Mouse (Mus musculus) CD4-positive helper T cell, adult 2 months (primary cell): ENCODE measurements around the gene Yipf4.
"Not testable (repeated sequence)": the region's sequence is repeated elsewhere in the genome, so short reads cannot be mapped to it uniquely, and the experiment has no call there.

Experiments used
- DNase-seq: peaks from one replicate; pipeline ENCODE4 v3.0.0-alpha.2; 2012; ENCODE audit warnings: low read depth, missing footprints, low spot score

The Yipf4 gene

DNA sequence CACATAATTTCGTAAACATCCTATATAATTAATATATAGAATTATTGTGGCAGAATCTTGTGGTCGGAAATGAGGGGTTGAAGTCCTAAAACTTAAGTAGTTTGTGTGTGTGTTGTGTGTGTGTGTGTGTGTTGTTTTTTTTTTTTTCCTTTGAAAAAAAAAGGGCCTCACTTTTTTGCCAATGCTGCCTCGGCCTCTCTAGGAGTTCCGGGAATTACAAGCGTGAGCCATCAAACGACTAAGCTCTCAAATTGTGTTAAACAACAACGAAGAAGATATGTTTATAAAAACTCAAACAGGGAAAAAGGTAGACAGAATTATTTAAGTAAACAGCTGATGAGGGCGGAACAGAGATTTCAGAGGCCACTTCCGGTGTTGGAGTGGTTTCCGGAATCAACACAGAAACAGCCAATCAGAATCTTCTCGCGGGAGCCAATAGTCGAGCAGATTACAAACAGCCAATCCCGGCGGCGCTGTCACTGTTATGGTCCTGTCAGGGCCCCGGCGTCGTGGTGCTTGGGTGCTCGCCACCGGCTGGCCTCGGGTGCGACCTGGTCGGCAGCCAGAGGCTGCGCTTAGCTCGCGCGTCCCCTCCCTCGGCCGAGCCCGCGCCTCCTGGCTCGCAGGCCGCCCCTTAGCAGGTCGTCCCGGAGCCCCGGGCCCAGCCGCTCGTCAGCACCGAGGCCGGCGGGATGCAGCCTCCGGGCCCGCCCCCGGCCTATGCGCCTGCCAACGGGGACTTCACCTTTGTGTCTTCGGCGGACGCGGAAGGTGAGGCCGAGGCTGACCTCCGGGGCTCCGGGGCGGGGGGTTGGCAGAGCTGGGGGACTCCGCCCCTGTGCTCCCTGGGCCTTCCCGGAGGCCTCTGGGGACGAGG is at the start of gene Yipf4:
Yipf4 (plus strand) TSS at position 470 of the 877 bp plus-strand sequence.
- DNase-seq: peak; percentile 96

DNA sequence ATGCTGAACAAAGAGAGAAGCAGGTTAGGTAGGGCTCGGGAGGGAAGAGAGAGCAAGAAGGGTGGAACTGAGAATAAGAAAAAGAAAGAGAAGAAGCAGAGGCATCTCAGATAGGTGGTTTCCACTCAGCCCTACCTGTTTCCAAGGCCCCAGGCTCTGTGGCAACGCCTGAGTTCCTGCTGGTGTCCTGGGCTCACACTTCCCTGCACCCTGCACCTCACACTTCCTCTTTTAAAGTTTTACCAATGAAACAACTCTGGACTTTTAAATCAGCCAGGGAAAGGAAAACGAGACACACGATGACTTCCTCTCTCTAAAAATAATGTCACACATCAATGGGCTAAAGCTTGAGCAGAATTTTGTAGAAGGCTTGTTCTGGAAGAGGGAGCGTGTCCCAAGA is 48.8 kb upstream of the Yipf4 start:
- DNase-seq: no peak

DNA sequence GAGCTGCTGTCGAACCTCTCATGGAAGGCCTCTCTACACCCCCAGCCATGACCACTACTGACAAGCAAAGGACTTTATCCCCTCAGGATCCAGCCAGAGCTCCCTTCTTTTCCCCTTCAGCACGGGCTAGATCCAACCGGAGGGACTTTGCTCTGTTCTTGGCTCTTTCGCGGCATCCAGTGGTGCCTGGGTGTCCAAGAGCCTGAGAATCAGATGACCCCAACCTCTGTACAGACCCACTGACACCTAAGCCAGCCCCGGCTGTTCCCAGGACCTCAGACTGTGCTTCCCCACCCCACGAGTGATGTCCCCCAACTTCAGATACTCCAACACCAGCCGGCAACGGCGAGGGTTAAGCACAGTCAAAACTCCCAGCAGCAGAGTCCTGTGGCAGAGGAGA is 39.5 kb upstream of the Yipf4 start:
- DNase-seq: no peak

DNA sequence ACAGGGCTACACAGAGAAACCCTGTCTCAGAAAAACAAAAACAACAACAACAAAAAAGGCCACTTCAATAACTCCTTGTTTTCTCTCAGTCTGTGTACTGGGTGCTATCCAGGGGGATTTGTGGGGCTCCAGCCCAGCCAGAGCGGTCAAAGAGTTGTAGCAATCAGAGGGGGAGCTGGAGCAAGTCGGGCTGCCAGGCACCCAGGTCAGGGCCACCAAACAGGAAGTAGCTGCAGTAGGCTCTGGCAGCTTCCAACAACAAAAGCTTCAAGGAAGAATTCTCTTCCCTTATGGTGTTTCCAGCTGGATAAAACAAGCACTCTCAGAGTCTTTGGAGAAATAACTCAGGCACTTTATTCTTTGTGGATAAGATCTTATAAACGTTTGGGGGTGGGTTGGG is 35.4 kb upstream of the Yipf4 start:
- no peak for DNase-seq

DNA sequence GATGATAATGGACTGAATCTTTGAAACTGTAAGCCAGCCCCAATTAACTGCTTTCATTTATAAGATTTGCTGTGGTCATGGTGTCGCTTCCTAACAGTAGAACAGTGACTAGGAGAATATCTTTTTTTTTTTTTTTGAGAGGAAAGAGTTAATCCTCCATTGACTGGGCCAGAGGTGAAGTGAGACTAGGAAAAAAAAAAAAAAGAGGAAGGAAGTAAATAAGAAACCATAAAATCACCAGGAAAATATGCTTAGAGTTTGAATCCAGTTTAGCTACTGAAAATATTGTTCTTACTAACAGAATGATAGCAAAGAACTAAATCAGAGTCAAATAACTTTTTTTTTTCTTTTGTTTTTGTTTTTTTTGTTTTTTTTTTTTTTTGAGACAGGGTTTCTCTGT is 34.6 kb upstream of the Yipf4 start:
- no peak for DNase-seq

DNA sequence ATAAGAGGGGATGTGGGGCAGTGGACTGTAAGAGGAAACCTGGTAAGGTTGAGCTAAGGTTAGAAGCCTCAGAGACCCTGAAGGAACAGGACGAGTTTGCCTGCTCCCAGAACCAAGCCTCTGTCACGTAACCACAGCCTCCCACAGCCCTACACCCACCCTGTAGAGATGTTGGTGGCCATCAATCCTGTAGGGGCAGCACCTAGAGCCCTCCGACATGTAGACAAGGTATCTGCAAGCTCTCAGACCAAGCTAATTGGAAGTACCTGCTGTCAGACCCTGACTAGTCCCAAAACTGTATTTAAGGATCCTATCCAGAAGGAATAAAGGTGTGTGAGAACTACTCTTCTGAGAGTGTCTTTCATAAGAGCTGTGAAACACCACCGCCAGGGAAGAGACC is 33.9 kb upstream of the Yipf4 start:
- DNase-seq: no peak

DNA sequence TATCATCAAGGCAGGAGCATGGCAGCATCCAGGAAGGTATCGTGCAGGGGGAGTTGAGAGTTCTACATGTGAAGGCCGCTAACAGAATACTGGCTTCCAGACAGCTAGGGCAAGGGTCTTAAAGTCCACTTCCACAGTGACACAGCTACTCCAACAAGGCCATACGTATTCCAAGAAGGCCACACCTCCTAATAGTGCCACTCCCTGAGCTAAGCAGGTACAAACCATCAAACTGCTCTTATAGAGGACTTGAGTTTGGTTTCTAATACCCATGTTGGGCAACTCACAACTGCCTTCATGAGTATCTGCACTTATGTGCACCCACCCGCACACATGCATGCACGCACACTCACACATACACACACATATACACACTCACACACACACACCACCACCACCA is 32.5 kb upstream of the Yipf4 start:
- DNase-seq: no peak

DNA sequence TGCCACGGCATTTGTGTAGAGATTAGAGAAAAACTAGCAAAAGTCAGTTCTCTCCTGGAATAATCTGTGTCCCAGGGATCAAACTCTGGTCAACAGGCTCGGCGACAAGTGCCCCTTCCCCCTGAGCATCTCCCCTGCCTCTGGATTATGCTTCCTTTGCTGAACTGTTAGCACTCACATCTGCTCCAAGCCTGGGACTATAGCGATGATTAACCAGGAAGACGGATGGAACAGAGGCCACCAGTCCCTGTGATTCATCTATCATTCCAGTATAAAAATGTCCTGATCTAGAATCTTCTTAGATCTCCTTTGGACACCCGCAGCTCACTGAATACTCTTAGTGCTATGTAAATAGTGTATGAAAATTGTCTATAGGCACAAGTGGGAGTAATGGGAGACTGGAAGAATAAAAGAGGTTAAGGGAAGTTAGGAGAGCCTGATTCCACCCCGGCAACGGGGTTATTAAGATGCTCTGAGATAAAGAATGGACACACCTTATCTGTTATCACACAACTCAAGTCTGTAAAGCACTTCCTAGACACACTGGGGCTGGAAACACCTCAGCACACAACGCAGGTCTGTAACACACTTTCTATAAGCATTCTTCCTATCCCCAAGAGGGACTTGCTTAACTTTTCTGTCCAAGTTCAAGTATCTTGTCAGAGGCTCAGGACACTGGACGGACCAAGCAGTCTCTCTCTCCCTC is 31.2 kb upstream of the Yipf4 start:
- no peak for DNase-seq

DNA sequence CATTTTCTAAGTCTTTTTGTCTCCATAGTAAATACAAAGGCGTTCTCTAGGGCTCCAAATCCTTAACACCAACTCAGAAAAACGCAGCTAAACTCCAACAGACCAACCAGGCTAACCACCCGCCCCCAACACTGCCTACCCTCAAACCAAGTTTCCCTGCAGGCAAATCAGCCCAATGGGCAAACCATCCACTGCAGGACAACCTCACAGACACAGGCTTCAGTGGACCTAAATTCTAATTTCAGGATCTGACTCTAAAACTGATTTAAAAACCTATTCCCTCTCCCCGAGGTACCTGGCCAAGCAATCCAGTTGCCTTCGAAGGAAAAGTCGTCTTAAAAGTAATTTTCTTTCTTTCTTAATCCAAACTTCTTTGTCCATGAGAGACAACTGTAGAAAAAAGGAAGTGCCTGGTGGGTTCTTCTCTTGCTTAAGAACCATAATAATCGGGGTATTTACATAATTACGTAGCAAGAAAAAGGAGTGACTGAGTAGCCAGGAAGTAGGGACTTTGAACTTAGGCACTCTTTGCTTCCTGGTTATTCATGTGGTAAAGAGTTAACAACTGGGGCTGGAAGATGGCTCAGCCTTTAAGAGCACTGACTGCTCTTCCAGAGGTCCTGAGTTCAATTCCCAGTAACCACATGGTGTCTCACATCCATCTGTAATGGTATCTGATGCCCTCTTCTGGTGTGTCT is 30.4 kb upstream of the Yipf4 start, which contains the start of gene Nlrc4:
Nlrc4 (minus strand) TSS at position 432 of the 698 bp plus-strand sequence.
- peak; percentile 21 for DNase-seq

DNA sequence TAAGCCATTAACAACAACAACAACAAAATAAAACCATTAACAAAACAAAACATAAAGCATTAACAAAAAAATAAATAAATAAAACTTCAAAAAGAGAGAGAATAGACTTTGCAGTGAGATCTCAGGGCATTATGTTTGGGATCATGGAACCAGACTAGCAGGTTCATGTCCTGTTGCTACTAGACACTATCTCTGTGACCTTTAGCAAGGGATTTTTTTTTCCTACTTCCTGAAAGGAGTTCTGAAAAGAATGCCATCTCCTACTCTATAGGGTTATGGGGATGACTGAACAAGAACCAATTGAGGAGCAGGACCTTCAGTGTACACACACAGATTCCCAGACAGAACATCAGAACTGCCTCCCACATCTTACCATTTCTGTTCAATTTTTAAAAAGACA is 25.8 kb upstream of the Yipf4 start:
- DNase-seq: no peak

DNA sequence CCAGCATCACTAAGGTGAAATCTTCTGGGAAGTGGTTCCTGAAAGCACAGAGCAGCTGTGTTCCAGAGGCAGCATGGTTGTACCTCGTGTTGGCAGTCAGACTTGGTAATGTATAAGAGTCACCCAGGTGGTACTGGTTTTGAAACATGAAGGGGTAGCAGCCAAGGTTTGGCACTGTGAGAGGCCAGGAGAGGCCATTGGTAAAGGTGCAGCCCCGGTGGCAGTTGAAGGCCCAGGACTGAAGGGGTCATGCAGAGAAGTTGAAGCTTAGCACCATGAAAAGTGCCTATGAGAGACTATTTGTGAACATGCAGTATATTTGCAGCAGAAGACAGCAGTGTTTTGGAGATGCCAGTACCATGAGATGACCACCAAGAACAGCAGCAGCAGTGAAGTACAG is 21.3 kb upstream of the Yipf4 start:
- DNase-seq: not testable (repeated sequence)

DNA sequence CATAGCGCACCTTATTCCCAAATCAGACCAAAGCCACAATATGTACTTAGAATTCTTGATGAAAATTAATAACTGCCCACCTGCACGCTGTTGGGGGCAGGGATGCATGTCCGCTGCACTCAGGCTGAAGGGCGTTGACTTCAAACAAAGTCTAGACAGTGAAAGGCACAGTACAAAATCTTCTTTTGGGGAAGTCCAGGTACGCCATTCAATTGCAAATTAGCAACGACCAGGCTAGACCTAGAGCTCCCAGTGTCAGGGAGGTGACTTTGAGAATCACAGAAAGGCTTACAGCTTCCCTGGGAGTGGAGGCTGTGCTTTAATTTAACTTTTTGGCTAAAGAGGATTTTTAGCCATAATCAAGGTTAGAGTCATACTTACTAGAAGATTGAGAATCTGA is 19.2 kb upstream of the Yipf4 start:
- DNase-seq: not testable (repeated sequence)

DNA sequence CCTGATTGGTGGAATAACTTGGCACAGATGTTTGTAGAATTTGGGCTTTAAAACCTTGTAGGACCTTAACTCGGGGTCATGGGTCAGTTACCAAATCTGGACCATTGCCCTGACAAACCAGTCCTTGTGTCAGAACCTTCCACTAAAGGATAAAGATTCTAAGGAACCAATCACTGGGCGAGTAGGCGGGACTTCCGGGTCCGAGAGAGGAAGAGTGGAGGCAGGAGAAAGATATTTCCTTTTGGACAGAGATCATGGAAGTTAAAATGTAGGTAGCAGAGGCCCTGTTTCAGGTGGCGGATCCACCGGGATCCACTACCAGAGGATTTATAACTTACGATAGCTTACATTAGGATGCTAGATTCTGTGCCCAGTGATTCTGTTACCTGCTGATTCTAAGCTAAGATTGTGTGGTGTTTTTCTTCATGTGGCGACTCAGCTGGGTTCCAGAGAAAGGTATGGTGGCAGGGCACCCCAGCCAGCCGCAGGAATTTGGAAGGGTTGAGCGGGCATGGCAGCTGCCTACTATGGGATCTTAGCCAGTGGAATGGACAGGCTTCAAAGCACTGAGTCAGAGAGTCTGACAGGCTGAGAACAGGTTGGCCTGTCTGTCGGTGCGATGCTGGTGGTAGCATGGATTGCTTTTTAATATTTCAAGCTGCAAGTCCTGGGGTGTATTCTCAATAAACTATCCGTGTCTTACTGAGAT is 8.8 kb upstream of the Yipf4 start:
- no peak for DNase-seq

DNA sequence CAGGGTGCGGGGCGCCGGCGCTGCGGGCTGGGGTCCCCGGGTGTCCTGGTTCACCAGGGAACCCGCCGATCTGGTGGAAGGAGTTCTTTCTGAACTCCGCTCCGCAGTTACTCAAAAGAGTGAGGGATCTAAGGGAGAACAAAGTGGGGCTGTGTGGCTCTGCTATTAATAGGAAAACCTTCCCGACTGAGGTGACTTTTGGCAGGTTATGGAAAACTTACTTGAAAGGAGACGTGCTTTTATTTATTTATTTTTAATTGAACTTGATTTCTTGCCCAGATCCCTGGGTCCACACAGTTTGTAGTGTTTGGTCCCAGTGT is 568 bp downstream of the Yipf4 start:
- DNase-seq: no peak

DNA sequence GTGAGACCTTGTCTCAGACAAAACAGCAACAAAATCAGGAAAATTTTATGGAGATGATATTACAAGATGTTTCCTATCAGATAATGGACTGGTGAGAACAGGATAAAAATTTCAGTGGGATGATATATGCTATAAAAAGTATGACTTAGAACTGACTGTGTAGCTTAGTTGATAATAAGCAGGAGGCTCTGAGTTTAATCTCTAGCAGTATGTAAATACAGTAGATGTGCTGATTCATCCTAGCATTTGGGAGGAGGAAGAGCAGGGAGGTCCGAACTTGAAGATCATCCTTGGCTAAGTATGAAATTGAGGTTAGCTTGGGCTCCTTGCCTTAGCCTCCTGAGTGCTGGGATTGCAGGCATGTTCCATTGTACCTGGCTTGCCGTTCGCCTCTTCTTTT is 2.3 kb downstream of the Yipf4 start:
- DNase-seq: no peak

DNA sequence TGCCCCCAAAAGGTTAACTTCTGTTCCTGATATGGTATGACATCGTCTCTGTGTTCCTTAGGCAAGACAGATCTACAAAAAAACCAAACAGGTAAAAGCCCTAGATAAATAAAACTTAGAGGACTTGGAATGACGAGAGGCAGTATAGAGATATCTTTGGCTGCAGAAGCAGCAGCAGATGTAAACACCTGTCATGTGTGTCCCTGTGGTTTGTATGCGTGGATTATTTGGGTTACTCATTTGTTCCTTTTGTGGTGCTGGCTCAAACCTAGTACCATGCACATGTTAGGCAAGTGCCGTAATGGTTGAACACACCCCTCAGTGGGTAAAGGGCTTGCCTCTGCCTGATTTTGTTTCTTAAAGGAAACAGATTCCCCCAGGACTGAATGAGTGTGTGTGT is 10.9 kb downstream of the Yipf4 start:
- no peak for DNase-seq

DNA sequence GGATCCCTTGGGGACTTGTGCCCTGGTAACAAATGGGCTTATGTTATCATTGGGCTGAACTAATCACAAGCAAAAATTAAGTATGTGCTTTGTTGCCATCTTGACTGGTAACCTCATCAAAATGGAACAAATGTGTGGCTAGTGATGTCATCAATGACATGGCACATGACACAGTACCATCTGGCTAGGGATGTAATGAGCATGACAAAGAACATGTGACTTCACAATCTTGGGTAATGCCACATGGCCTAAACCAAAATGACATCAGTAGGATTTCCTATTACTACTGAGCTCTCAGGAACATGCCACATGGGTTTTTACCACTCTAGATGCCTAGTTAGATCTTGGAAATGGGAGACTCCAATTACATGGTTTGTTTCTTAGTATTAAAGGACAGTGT is 11.8 kb downstream of the Yipf4 start:
- peak; percentile 29 for DNase-seq

DNA sequence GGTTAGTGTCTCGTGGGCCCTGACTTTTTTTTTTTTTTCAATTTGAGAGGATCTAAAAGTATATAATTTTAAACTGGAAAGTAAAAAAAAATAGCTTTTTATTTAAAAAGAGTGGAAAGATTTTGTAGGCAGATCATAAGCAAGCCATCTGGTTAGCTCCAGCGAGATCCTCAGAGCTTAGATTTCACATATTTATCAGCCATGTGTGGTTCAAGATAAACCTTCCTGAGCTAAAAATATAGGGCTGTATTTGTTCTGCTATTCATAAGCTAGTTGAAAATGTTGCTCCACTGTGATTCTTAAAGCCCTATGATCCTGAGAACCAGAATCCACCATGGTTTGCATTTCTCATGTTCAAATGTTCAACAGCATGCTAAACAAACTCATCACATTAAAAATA is 18.6 kb downstream of the Yipf4 start:
- DNase-seq: no peak

DNA sequence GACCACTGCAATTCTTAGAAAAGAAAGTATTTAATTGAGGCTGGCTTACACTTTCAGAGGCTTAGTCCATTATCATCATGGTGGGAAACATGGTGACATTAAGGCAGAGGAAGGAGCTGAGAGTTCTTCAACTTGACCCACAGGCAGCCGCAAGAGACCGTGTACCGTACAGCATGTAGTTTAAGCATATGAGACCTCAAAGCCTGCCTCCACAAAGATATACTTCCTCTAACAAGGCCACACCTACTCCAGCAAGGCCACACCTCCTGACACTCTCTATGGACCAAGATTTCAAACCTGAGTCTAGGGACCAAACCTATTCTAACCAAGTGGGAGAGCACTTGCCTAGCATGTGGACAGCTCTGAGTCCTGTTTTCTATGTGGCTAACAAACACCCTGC is 19.3 kb downstream of the Yipf4 start:
- no peak for DNase-seq

DNA sequence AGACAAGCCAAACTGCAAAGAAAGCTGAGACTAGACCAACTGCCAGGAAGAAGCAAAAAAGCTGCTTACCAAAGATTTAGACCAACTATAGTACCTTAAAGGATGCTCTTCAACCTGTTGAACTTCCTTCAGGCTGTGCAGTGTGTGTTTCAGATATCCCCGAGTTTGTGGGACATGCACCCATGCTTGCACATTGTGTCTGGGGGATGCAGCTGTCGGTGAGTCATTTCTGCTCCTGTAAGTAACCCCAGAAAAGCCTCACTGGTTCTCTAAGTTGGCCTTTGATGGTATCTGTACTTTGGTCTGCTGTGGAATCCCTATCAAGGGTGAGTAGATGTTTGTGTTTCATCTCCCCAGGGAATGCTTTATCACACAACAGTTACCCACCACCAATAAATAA is 23.0 kb downstream of the Yipf4 start:
- DNase-seq: no peak

DNA sequence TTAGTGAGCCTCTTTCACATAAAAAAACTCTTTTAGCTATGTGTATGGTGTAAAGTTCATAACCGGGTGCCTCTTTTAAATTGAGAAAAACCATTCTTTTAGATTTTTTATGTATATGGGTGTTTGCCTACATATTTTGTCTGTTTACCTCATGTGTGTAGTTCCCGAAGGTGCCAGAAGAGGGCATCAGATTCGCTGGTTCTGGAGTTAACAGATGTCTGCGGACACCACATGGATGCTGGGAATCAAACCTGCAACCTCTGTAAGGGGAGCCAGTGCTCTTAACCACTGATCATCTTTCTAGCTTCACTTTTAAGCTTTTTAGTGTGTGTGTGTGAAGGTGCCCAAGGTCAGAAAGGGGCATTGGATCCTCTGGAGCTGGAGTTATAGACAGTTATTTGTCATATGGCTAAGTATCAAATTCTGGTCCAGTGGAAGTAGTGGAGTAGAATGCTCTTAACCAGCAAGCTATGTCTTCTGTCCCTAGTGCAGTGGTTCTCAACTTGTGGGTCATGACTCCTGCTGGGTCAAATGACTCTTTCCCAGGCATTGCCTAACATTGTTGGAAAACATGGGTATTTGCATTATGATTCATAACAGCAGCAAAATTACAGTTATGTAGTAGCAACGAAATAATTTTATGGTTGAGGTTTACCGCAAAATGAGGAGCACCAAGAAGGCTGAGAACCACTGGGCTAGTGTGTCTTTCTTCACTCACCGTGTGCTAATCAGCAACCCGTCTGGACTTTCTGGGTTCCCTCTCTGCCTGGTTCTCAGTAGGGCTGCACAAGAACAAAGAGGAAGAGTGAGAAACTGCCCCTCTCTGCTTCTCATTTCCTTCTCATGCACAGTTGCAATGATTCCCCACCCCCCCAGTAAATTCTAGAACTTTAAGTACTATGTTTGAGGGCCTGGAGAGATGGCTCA is 33.8 kb downstream of the Yipf4 start:
- no peak for DNase-seq
